Mouse (Mus musculus): ENCODE measurements around the gene Nrxn1. TPM values are rescaled to one million over a fixed set of nuclear protein-coding genes. Genes with fewer than 3 reads are reported as not detected.

Gene Nrxn1
- total RNA-seq, 1 experiment: 2.9 TPM

DNA sequence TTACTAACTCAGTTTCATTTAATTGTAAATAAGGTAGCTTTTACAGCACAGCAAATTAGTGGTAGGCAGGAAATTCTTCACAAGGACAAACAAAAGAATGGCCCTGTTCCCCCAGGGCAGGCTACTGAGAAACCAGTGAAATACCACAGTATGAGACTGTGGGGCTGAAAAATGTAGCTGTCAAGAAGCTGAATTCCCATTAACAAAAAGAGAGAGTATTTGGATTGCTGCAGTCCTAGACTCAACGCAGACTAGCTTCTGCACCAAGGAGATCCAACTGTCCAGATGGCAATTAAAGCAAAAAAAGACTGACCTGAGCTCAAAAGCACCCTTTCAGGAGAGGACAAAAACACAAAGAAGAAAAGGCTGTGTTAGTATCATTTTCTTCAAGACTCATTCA, 324.7 kb downstream of the Nrxn1 start:
- TF ChIP-seq HCFC1 (IDR thresholded peaks at IDR 0.05; ENCODE audit: borderline replicate concordance, insufficient read depth, low read length) (no peak), CHD2 (IDR thresholded peaks at IDR 0.05; ENCODE audit: low read depth, low read length) (no peak), ZC3H11A (IDR thresholded peaks at IDR 0.05; ENCODE audit: borderline replicate concordance, low read depth, low read length) (no peak), ZNF384 (IDR thresholded peaks at IDR 0.05; ENCODE audit: low read depth, low read length) (no peak), MAFK (IDR thresholded peaks at IDR 0.05; ENCODE audit: insufficient read depth, low read depth, low read length) (no peak)
- DNase-seq (ENCODE audit: low read depth, low spot score): peak; percentile 35
- in situ Hi-C loops (cut with MboI; ENCODE audit: low sequenced_read_pairs in 2 of 2, unreplicated experiment in 2 of 2): no loop called here
- Histone ChIP-seq H3K4me3 (ENCODE audit: insufficient read depth in 1 of 2, low read depth in 1 of 2, low read length in 2 of 2, poor library complexity in 1 of 2, severe bottlenecking in 1 of 2) (no peak overlapping the region), H3K4me1 (ENCODE audit: control insufficient read depth in 2 of 2, insufficient read depth in 2 of 2, low read length in 2 of 2, poor library complexity in 1 of 2) (peaks cover 0 to 4% of the 10 kb centered on the region in 2 experiments; a peak in 1 of 4 replicates), H3K9me3 (ENCODE audit: control insufficient read depth, insufficient read depth, low read depth, low read length) (no peaks in the 10 kb centered on the region), H3K36me3 (ENCODE audit: control insufficient read depth, insufficient read depth, low read length, poor library complexity, severe bottlenecking) (no peaks in the 10 kb centered on the region), H3K27ac (ENCODE audit: insufficient read depth, low read depth, low read length, poor library complexity, severe bottlenecking) (no peak overlapping the region), H3K9ac (ENCODE audit: insufficient read depth, low read depth, low read length, poor library complexity, severe bottlenecking) (no peak overlapping the region)

DNA sequence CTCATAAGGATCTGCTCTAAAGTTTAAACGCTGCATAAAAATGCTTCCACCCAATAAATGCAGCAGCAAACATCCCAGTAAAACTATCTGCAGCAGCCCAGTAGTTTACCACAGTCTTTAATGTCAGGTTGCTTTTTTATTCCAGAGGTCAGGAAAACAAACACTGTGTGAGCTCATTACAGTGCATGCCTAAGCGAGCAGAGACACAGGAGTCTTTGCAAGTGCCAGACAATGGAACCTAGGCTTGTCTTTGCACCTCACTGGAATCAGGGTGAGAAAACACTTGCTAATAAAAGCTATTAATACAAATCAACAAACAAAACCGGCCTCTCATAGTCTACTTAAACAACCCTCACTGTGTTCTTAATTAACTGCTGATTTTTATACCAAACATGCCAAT, 365.7 kb downstream of the Nrxn1 start:
- Histone ChIP-seq H3K4me1 (ENCODE audit: control insufficient read depth in 2 of 2, insufficient read depth in 2 of 2, low read length in 2 of 2, poor library complexity in 1 of 2) (no peaks in the 10 kb centered on the region), H3K4me3 (ENCODE audit: insufficient read depth in 1 of 2, low read depth in 1 of 2, low read length in 2 of 2, poor library complexity in 1 of 2, severe bottlenecking in 1 of 2) (no peak overlapping the region), H3K9me3 (ENCODE audit: control insufficient read depth, insufficient read depth, low read depth, low read length) (no peaks in the 10 kb centered on the region), H3K36me3 (ENCODE audit: control insufficient read depth, insufficient read depth, low read length, poor library complexity, severe bottlenecking) (no peaks in the 10 kb centered on the region), H3K9ac (ENCODE audit: insufficient read depth, low read depth, low read length, poor library complexity, severe bottlenecking) (no peak overlapping the region), H3K27ac (ENCODE audit: insufficient read depth, low read depth, low read length, poor library complexity, severe bottlenecking) (no peak overlapping the region)
- no peak for TF ChIP-seq ZC3H11A (IDR thresholded peaks at IDR 0.05; ENCODE audit: borderline replicate concordance, low read depth, low read length)
- no peak for TF ChIP-seq CHD2 (IDR thresholded peaks at IDR 0.05; ENCODE audit: low read depth, low read length)
- no peak for TF ChIP-seq ZNF384 (IDR thresholded peaks at IDR 0.05; ENCODE audit: low read depth, low read length)
- no peak for TF ChIP-seq HCFC1 (IDR thresholded peaks at IDR 0.05; ENCODE audit: borderline replicate concordance, insufficient read depth, low read length)
- TF ChIP-seq MAFK (IDR thresholded peaks at IDR 0.05; ENCODE audit: insufficient read depth, low read depth, low read length): no peak
- in situ Hi-C loops (cut with MboI; ENCODE audit: low sequenced_read_pairs in 2 of 2, unreplicated experiment in 2 of 2): no loop called here
- DNase-seq (ENCODE audit: low read depth, low spot score): no peak

DNA sequence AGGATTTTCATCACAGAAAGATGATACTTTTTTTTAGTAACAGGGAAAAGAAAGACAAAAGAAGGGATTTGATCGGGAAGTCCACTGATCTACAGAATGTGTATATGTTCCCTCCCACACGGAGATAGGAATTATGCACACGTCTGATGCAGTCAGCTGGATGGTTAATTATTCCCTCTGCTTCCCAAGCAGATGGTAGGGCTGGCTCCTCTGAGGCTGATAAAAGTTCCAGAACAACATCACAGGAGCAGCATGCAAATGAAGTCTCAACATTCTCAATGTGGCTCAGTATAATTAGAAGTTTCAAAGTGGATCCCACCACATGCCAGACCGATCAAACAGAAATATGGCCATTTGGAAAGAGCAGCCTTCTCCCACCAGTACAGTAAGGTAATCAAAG, 388.1 kb downstream of the Nrxn1 start:
- in situ Hi-C loops (cut with MboI; ENCODE audit: low sequenced_read_pairs in 2 of 2, unreplicated experiment in 2 of 2): no loop called here
- H3K9me3 ChIP-seq (ENCODE audit: control insufficient read depth, insufficient read depth, low read depth, low read length): no peaks in the 10 kb centered on the region
- H3K36me3 ChIP-seq (ENCODE audit: control insufficient read depth, insufficient read depth, low read length, poor library complexity, severe bottlenecking): no peaks in the 10 kb centered on the region
- no peak for TF ChIP-seq HCFC1 (IDR thresholded peaks at IDR 0.05; ENCODE audit: borderline replicate concordance, insufficient read depth, low read length)
- no peak for TF ChIP-seq ZC3H11A (IDR thresholded peaks at IDR 0.05; ENCODE audit: borderline replicate concordance, low read depth, low read length)
- no peak for TF ChIP-seq CHD2 (IDR thresholded peaks at IDR 0.05; ENCODE audit: low read depth, low read length)
- TF ChIP-seq MAFK (IDR thresholded peaks at IDR 0.05; ENCODE audit: insufficient read depth, low read depth, low read length): no peak
- no peak for TF ChIP-seq ZNF384 (IDR thresholded peaks at IDR 0.05; ENCODE audit: low read depth, low read length)
- H3K4me3 ChIP-seq (ENCODE audit: insufficient read depth in 1 of 2, low read depth in 1 of 2, low read length in 2 of 2, poor library complexity in 1 of 2, severe bottlenecking in 1 of 2): no peak overlapping the region
- no peaks in the 10 kb centered on the region; a peak in 1 of 4 replicates for H3K4me1 ChIP-seq (ENCODE audit: control insufficient read depth in 2 of 2, insufficient read depth in 2 of 2, low read length in 2 of 2, poor library complexity in 1 of 2)
- H3K9ac ChIP-seq (ENCODE audit: insufficient read depth, low read depth, low read length, poor library complexity, severe bottlenecking): no peak overlapping the region
- DNase-seq (ENCODE audit: low read depth, low spot score): no peak
- no peak overlapping the region for H3K27ac ChIP-seq (ENCODE audit: insufficient read depth, low read depth, low read length, poor library complexity, severe bottlenecking)

DNA sequence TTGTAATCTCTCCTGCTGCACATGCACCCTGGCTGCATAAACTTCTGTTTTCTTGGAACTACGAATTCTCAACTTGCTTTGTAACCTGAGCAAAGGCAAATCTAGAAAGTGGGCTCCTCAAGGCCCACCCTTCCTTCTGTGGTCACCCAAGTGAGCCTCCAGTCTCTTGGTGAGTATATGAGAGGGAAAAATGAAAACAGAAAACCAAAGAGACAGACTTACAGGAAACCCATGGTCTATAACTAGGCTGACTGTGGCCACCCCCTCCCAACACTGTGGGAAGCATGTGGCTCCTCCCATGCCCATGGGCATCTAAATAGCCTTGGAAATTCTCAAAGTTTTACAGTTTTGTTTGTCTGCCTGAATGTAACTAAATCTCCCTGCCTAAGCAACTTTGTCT, 390.2 kb downstream of the Nrxn1 start:
- no peaks in the 10 kb centered on the region for H3K36me3 ChIP-seq (ENCODE audit: control insufficient read depth, insufficient read depth, low read length, poor library complexity, severe bottlenecking)
- H3K4me3 ChIP-seq (ENCODE audit: insufficient read depth in 1 of 2, low read depth in 1 of 2, low read length in 2 of 2, poor library complexity in 1 of 2, severe bottlenecking in 1 of 2): no peak overlapping the region
- no peak overlapping the region for H3K27ac ChIP-seq (ENCODE audit: insufficient read depth, low read depth, low read length, poor library complexity, severe bottlenecking)
- no peak for TF ChIP-seq HCFC1 (IDR thresholded peaks at IDR 0.05; ENCODE audit: borderline replicate concordance, insufficient read depth, low read length)
- TF ChIP-seq ZNF384 (IDR thresholded peaks at IDR 0.05; ENCODE audit: low read depth, low read length): no peak
- no peak for TF ChIP-seq ZC3H11A (IDR thresholded peaks at IDR 0.05; ENCODE audit: borderline replicate concordance, low read depth, low read length)
- no peak for TF ChIP-seq MAFK (IDR thresholded peaks at IDR 0.05; ENCODE audit: insufficient read depth, low read depth, low read length)
- no peak for TF ChIP-seq CHD2 (IDR thresholded peaks at IDR 0.05; ENCODE audit: low read depth, low read length)
- H3K9ac ChIP-seq (ENCODE audit: insufficient read depth, low read depth, low read length, poor library complexity, severe bottlenecking): no peak overlapping the region
- in situ Hi-C loops (cut with MboI; ENCODE audit: low sequenced_read_pairs in 2 of 2, unreplicated experiment in 2 of 2): no loop called here
- no peak for DNase-seq (ENCODE audit: low read depth, low spot score)
- H3K4me1 ChIP-seq (ENCODE audit: control insufficient read depth in 2 of 2, insufficient read depth in 2 of 2, low read length in 2 of 2, poor library complexity in 1 of 2): no peaks in the 10 kb centered on the region; a peak in 1 of 4 replicates
- H3K9me3 ChIP-seq (ENCODE audit: control insufficient read depth, insufficient read depth, low read depth, low read length): no peaks in the 10 kb centered on the region

Data from ES-E14 (cell line).